Mouse (Mus musculus): ENCODE measurements around the gene Gm43191.

DNA sequence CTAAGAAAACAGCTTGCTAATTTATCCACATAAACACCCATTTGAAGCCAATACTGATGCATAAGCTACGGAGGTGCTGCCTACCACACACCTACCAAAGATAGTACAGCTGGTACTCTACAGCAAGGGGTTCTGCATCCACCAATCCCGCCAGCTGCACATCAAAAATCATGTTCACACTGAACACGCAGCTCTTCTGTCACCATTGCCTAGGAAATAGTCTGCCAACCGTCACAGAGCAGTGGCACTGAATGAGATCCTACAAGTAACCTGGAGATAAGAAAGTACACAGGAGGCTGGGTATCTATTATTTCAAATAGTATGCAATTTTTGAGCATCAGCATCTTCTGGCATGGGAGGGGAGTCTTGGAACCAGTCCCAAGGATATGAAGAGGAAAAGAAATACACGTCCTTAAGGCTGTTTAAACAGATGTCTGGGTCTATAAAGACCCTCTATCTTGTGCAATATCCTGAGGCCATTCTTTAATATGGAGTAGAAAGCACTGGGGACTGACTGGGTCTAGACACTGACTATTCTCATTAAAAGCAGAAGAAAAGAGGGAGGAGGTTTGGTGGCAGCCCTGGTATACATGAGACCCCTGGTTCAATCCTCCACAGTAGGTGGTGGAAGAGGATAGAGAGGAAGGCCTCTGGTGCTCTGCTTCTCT is 27.6 kb downstream of the Gm43191 start:
- TF ChIP-seq POLR2A (IDR thresholded peaks at IDR 0.05; ENCODE audit: borderline replicate concordance, insufficient read depth, low read length) = no peak
- no peak for TF ChIP-seq CTCF (IDR thresholded peaks at IDR 0.05; ENCODE audit: borderline replicate concordance, insufficient read depth, low read depth, low read length)

Data from cerebellum, adult 2 months (tissue).